ENCODE assay signal across 22 mouse cellular contexts in genomic region chr19:18757706-18758105, GRCm38 (mm10). TPM values are rescaled to one million over a fixed set of nuclear protein-coding genes. Genes with fewer than 3 reads are reported as not detected.
DNase-seq lines count a peak whose midpoint lies in the region; ATAC-seq and TF ChIP-seq lines count a peak whose summit lies in the region.
"Had no signal": no experiment of that assay in that cellular context is flagged by ENCODE, and none has a peak within 500 bp of the region (broad histone marks: within the 10 kb centered on the region; RNA-seq: fewer than 3 reads in every experiment).

No protein-coding gene starts in this region.

- no peak for TF ChIP-seq CTCF in midbrain, postnatal 0 days (IDR thresholded peaks at IDR 0.05)

- H3K27me3 ChIP-seq in lung, embryonic 16.5 days (ENCODE audit: control insufficient read depth, insufficient read depth, low read depth, low read length): no peaks in the 10 kb centered on the region
- H3K27me3 ChIP-seq in midbrain, embryonic 11.5 days (ENCODE audit: control insufficient read depth, insufficient read depth, low read length): no peaks in the 10 kb centered on the region
- H3K27me3 ChIP-seq in midbrain, postnatal 0 days (ENCODE audit: insufficient read depth, low read length): no peaks in the 10 kb centered on the region
- no peaks in the 10 kb centered on the region for H3K27me3 ChIP-seq in forebrain, embryonic 12.5 days
- H3K27me3 ChIP-seq: embryonic facial prominence, embryonic 13.5 days; embryonic facial prominence, embryonic 15.5 days had no signal

- H3K4me3 ChIP-seq in lung, embryonic 16.5 days (ENCODE audit: low read length): no peak overlapping the region
- no peak overlapping the region for H3K4me3 ChIP-seq in midbrain, embryonic 11.5 days (ENCODE audit: low read depth, low read length)
- H3K4me3 ChIP-seq in midbrain, postnatal 0 days (ENCODE audit: low read depth, low read length): no peak overlapping the region
- no peak overlapping the region for H3K4me3 ChIP-seq in forebrain, embryonic 12.5 days (replicated peaks)
- H3K4me3 ChIP-seq: embryonic facial prominence, embryonic 13.5 days; embryonic facial prominence, embryonic 15.5 days had no signal

- WGBS in lung, embryonic 16.5 days: 29% methylated on average over 4 of the region's 4 CpGs
- WGBS in midbrain, embryonic 11.5 days: 38% methylated on average over 4 of the region's 4 CpGs
- WGBS in midbrain, postnatal 0 days: 39% methylated on average over 4 of the region's 4 CpGs
- 52% methylated on average over 4 of the region's 4 CpGs for WGBS in forebrain, embryonic 12.5 days

- H3K4me2 ChIP-seq in lung, embryonic 16.5 days (ENCODE audit: low read depth, low read length): no peak overlapping the region
- no peak overlapping the region for H3K4me2 ChIP-seq in midbrain, embryonic 11.5 days
- H3K4me2 ChIP-seq in midbrain, postnatal 0 days (ENCODE audit: low read depth, low read length, poor library complexity, severe bottlenecking): no peak overlapping the region
- no peak overlapping the region for H3K4me2 ChIP-seq in forebrain, embryonic 12.5 days
- H3K4me2 ChIP-seq: embryonic facial prominence, embryonic 13.5 days; embryonic facial prominence, embryonic 15.5 days had no signal

- H3K9me3 ChIP-seq in lung, embryonic 16.5 days (ENCODE audit: control insufficient read depth, low read length): no peaks in the 10 kb centered on the region
- no peaks in the 10 kb centered on the region for H3K9me3 ChIP-seq in midbrain, embryonic 11.5 days (ENCODE audit: control insufficient read depth, low read length)
- H3K9me3 ChIP-seq in midbrain, postnatal 0 days (ENCODE audit: low read length): no peaks in the 10 kb centered on the region
- no peaks in the 10 kb centered on the region for H3K9me3 ChIP-seq in forebrain, embryonic 12.5 days
- H3K9me3 ChIP-seq: embryonic facial prominence, embryonic 13.5 days; embryonic facial prominence, embryonic 15.5 days had no signal

- ATAC-seq in lung, embryonic 16.5 days (ENCODE audit: low read depth): no peak
- no peak for ATAC-seq in midbrain, embryonic 11.5 days (ENCODE audit: low FRiP score)
- no peak for ATAC-seq in midbrain, postnatal 0 days (ENCODE audit: low FRiP score)
- ATAC-seq in forebrain, embryonic 12.5 days (ENCODE audit: low FRiP score): no peak
- ATAC-seq: forebrain, embryonic 14.5 days; forebrain, embryonic 16.5 days had no signal

- H3K4me1 ChIP-seq in lung, embryonic 16.5 days (replicated peaks; ENCODE audit: control insufficient read depth, insufficient read depth, low read length): peaks cover 5% of the 10 kb centered on the region
- H3K4me1 ChIP-seq in midbrain, embryonic 11.5 days (ENCODE audit: control insufficient read depth, insufficient read depth, low read length): peaks cover 6% of the 10 kb centered on the region
- no peaks in the 10 kb centered on the region for H3K4me1 ChIP-seq in midbrain, postnatal 0 days (ENCODE audit: insufficient read depth, low read length)
- H3K4me1 ChIP-seq in forebrain, embryonic 12.5 days: 0 out of 2 replicates have a peak, but pooled peaks cover 4% of the 10 kb centered on the region
- H3K4me1 ChIP-seq: embryonic facial prominence, embryonic 13.5 days; embryonic facial prominence, embryonic 15.5 days had no signal

- peak overlapping the region; percentile 51 for H3K27ac ChIP-seq in lung, embryonic 16.5 days (ENCODE audit: low read length)
- no peak overlapping the region for H3K27ac ChIP-seq in midbrain, embryonic 11.5 days (ENCODE audit: low read depth, low read length)
- no peak overlapping the region for H3K27ac ChIP-seq in midbrain, postnatal 0 days (ENCODE audit: low read depth, low read length)
- H3K27ac ChIP-seq in forebrain, embryonic 12.5 days: no peak overlapping the region
- H3K27ac ChIP-seq: embryonic facial prominence, embryonic 13.5 days; embryonic facial prominence, embryonic 15.5 days had no signal

- H3K36me3 ChIP-seq in lung, embryonic 16.5 days (ENCODE audit: control insufficient read depth, insufficient read depth, low read length): no peaks in the 10 kb centered on the region
- no peaks in the 10 kb centered on the region for H3K36me3 ChIP-seq in midbrain, embryonic 11.5 days (ENCODE audit: control insufficient read depth, insufficient read depth, low read length)
- H3K36me3 ChIP-seq in midbrain, postnatal 0 days (ENCODE audit: insufficient read depth, low read length): no peaks in the 10 kb centered on the region
- no peaks in the 10 kb centered on the region for H3K36me3 ChIP-seq in forebrain, embryonic 12.5 days (replicated peaks)
- H3K36me3 ChIP-seq: embryonic facial prominence, embryonic 13.5 days; embryonic facial prominence, embryonic 15.5 days had no signal

- no peak overlapping the region for H3K9ac ChIP-seq in lung, embryonic 16.5 days (ENCODE audit: low read length)
- H3K9ac ChIP-seq in midbrain, embryonic 11.5 days (ENCODE audit: low read length): no peak overlapping the region
- H3K9ac ChIP-seq in midbrain, postnatal 0 days (replicated peaks; ENCODE audit: low read length, poor library complexity, severe bottlenecking): no peak overlapping the region
- H3K9ac ChIP-seq in forebrain, embryonic 12.5 days: no peak overlapping the region
- H3K9ac ChIP-seq: embryonic facial prominence, embryonic 13.5 days; embryonic facial prominence, embryonic 15.5 days had no signal

- no peak for DNase-seq in lung, adult 18-20 months
- peak; percentile 84 for DNase-seq in midbrain, embryonic 11.5 days (ENCODE audit: low spot score, missing footprints)
- no peak for DNase-seq in midbrain, postnatal 0 days (ENCODE audit: low spot score)
- peak; percentile 74 for DNase-seq in yolk sac, embryonic 10.5 days (ENCODE audit: low spot score)
- DNase-seq: adrenal gland, adult 2 months; adrenal gland, postnatal 10 days; adrenal gland, postnatal 25 days; cerebellum, adult 11 months; cerebellum, adult 18-20 months; cerebellum, adult 8-10 months; cerebellum, adult 9-11 months; cerebellum, postnatal 14 days; cerebellum, postnatal 36 days; embryo, embryonic 11 days had no signal

RNA-seq across cellular contexts. Expression of gene Trpm6, which starts 7.9 kb away (rescaled TPM):
- 2.8 and 3.3 TPM in 2 replicates for polyA plus RNA-seq in lung, embryonic 16.5 days (2015; fragmentation: Nextera tagmentation; extraction: Ambion mirVana)
- polyA plus RNA-seq in midbrain, embryonic 11.5 days (2014; fragmentation: Nextera tagmentation; extraction: Ambion mirVana): 0.58 and 0.59 TPM in 2 replicates
- 0.38 TPM in 2 replicates for total RNA-seq in midbrain, postnatal 0 days (2014; rRNA removed)
- polyA plus RNA-seq in midbrain, postnatal 0 days (2015; fragmentation: Nextera tagmentation; extraction: Ambion mirVana): 0.26 and 0.29 TPM in 2 replicates
- polyA plus RNA-seq in forebrain, embryonic 12.5 days (2016; fragmentation: Nextera tagmentation; extraction: Ambion mirVana): 0.15 and 0.18 TPM in 2 replicates
- total RNA-seq: adrenal gland, postnatal 25 days; common myeloid progenitor, adult 5-6 weeks; MEL had no signal

RNA-seq across cellular contexts. Expression of gene D030056L22Rik, which starts 44.7 kb away (rescaled TPM):
- 28.6 and 29.0 TPM in 2 replicates for polyA plus RNA-seq in lung, embryonic 16.5 days (2015; fragmentation: Nextera tagmentation; extraction: Ambion mirVana)
- 91.1 and 94.2 TPM in 2 replicates for polyA plus RNA-seq in midbrain, embryonic 11.5 days (2014; fragmentation: Nextera tagmentation; extraction: Ambion mirVana)
- 49.6 and 61.8 TPM in 2 replicates for total RNA-seq in midbrain, postnatal 0 days (2014; rRNA removed)
- polyA plus RNA-seq in midbrain, postnatal 0 days (2015; fragmentation: Nextera tagmentation; extraction: Ambion mirVana): 35.0 TPM in 2 replicates
- 84.1 and 88.7 TPM in 2 replicates for polyA plus RNA-seq in forebrain, embryonic 12.5 days (2016; fragmentation: Nextera tagmentation; extraction: Ambion mirVana)

Comparison
In these comparisons a context has a peak if more than half of its experiments do, and no peak if none do; other contexts are left out.
1. DNase-seq: peak in midbrain, embryonic 11.5 days (single experiment) and yolk sac, embryonic 10.5 days (single experiment); none in lung, adult 18-20 months (0 of 2) and midbrain, postnatal 0 days (single experiment).